Mouse (Mus musculus) 416B (cell line): ENCODE results near the gene Evx2.
A peak's percentile ranks its signal among the peaks of the same experiment; 100 is the strongest.

ENCODE experiments used
- DNase-seq: peaks from one replicate; pipeline ENCODE4 v3.0.0; 2011; ENCODE audit warnings: low read depth

Evx2 gene

DNA sequence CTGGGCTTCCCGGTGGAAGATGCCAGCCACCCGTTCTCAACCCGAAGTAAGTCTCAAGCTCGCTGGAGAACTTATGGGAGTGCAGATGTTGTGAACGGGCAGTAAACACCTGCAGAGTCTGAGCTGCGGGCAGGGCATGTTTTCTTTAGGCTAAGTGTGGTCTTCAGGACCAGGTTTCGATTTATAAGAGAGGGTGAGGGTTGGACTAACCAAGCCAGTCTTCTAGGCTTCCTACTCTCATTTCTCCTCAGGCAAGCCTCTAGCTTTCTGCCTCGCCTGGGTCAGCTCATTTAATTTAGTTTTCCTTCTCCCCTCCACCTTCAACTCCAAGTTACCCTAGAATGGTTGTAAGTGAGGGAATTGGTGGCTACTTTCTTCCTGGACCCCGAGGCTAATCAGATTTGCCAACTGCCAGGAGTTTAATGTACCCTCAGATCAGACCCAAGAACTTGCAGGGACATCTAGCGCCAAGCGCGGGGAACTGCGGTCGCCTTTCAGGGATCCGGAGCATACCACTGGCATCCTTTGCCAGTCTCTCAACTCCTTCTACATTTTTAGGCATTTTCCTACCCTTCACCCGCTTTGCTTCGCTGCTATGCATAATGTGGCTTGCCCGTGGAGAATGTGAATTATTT is 4.1 kb upstream of the Evx2 start:
- peak; percentile 76 for DNase-seq

DNA sequence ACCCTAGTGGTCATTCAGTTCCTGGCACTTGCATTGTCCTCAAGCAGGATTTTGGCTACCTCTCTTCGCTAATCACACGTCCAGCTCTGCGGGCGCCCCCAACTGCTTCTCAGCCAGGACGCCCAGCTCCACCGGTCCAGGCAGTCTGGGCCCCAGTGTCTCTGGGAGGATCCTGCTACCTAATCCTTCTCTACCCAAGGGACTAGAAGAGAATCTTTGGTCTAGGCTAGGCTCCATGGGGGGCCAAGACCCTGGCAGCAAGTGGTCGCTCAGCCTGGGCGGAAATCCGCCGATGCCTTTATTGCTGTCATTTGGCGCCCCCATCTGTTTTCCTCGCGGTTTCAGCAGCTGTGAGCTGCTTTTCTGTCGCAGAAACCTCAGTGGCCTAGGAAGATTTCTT is 2.3 kb upstream of the Evx2 start:
- DNase-seq = peak; percentile 72

DNA sequence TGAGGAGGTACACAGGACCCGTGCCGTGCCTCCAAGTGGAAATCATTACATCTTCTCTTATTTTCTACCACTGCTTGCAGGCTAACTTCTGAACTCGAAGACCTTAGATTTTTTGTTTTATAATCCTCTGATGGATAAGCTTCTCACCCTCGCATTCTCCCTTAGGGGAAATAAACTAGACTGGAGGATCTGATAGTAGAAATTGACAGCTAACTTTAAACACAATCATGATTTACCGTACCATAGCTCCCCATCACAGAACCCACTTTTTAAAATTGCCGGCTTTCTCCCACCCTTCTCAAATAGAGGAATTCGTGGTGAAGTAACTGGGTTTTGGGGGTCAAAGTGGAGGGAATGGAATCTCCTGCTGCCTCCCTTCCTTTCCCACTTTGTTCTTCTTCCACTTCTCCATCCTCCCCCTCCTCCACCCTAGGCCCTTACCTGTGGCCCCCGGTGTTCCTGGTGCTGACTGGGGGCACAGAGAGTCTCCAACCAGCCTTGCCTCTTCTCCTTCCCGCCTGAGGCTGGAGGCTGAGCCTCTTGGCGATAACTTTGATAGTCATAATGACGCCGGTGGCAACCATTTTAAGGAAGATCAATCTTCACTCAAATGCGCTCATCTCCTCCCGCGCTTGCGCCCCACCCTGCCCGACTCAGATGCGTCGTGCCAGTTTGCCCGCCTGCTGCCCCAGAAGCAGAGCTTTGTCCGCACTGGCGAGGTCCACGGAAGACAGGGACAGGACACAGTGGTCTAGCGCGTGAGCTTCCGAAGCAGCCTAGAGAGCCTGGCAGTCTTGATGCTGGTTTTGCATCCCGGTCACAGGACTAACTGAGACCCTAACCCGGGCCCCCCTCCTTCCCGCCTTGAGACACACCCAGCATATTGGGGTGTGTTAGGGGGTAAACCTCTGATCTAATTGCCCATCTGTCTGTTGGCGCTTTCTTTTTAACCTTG is 1.3 kb upstream of the Evx2 start:
- DNase-seq = no peak

- DNase-seq = no peak
These were observed 538 bp downstream of the Evx2 start for GRCm38 (mm10) chr2:74658667-74659371.

GRCm38 (mm10) chr2:74658024-74658666 is 1.2 kb downstream of the Evx2 start:
- no peak for DNase-seq

GRCm38 (mm10) chr2:74657251-74658023 is 1.9 kb downstream of the Evx2 start:
- no peak for DNase-seq

DNA sequence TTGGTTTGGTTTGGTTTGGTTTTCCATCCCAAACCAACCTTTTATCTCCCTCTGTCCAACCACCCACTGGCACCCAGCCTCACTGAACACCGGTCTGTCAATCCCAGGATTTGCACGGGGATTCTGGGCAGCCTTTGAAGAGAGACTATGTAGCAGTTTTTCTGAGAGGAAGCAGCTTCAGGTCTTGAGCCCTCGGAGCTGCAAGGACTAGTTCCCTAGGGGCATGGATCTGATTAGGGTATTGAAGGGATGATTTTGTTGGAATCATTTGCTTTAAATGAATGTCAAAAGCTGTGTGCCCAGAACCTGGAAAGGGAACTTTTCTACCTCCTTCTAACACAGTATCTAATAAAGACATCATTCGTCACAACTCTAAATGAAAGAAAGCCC is 2.7 kb downstream of the Evx2 start:
- no peak for DNase-seq

DNA sequence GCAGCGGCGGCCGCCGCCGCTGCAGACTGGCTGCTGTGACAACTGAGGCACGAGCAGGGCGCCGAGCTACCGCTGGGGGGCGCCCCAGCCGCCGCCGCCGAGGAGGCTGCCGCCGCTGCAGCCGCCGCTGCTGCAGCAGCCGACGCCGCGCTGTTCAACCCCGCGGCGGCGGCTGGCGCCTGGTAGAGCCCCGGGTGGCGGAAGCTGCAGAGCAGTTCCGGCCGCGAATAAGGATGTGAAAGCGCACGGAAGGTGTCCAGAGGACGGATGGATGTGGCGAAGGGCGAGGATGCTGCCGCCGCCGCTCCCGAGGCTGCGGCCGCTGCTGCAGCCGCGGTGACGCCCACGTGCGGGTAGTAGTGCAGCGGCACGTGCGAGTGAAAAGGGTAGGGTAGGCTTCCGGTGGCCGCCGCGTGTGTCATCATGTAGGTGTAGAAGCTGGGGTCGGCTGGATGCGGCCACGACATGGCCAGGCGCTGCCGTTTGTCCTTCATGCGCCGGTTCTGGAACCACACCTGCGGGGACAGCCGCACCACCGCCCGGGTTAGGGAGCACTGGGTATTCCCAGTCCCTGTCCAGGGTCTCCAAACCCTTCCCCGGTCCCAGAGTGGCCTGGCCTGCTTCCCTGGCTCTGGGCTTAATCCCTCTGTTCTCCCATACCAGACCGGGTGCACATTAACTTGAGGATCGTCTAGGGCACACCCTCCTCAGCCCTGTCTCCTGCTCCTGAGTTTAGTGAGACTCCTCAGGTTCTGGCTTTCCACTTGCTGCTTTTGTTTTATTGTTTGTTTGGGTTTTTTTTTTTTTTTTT is 3.3 kb downstream of the Evx2 start:
- no peak for DNase-seq

GRCm38 (mm10) chr2:74655420-74655781 is 4.0 kb downstream of the Evx2 start:
- DNase-seq = no peak

GRCm38 (mm10) chr2:74654743-74655419 is 4.5 kb downstream of the Evx2 start:
- no peak for DNase-seq

GRCm38 (mm10) chr2:74653781-74654535 is 5.4 kb downstream of the Evx2 start:
- no peak for DNase-seq

DNA sequence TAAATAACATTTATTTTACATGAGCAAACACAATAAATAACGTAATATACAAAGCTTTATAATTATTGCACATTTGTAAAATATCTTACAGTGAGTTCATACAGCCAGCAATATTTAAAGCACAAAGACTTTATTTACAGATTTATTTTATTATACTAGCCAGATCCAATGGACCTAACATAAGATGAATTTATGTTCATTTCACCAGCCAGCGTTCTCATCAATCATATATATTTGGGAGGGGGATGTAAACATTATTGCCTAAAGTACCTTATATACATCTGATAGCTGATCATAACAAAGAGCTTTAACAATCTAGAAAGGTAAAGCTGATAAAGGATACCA is 6.4 kb downstream of the Evx2 start:
- no peak for DNase-seq

DNA sequence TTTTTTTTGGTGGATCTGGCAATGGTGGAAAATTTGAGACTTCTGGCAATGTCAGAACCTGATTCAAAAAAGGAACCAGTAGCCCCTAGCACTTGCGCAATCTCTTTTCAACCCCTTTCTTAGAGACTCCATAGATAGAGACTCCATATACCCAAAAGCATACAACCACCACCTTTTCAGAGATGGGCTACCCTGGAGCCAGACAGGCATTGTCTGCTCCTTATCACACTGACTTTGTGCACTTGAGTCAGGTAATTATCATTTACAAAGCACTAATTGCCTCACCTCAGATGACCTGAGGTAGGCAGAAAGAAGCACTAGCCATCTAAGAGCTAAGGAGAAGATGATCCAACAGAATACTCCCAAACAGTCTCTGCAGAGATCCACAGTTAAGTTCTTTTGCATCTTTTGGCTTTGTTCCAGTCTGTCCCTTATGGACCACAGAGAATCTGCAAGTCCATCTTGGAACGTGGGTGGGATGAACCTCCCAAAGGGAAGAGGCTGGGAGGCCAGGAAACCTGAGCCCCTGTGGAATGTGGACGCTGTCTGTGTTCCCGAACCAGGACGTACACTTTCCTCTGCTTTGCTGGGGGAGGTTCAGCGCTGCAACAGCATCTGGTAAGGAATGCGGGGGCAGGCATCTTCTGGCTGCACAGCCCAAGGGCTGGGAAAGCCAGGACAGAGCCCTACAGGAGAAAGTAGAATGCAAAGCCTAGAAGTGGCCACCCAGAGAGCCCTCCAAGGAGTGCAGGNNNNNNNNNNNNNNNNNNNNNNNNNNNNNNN is 12.1 kb downstream of the Evx2 start:
- DNase-seq = peak; percentile 45

DNA sequence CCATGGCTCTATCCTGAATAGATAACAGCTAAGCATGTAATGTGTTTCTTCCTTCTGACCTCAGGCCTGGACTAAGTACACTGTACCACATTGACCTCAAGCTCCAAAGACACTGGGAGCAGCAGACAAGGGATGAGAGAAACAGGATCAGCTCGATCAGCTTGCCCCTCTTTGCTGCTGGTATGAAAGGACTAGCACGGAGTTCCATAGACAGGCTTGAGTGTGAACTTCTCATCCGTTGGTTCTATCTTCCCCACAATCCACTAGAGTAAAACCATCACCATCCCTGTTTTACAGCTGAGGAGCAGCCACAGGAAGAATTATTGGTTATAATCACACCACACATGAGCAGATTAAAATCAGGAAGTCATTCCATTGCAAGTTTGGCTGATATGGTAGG is 13.7 kb downstream of the Evx2 start:
- no peak for DNase-seq

DNA sequence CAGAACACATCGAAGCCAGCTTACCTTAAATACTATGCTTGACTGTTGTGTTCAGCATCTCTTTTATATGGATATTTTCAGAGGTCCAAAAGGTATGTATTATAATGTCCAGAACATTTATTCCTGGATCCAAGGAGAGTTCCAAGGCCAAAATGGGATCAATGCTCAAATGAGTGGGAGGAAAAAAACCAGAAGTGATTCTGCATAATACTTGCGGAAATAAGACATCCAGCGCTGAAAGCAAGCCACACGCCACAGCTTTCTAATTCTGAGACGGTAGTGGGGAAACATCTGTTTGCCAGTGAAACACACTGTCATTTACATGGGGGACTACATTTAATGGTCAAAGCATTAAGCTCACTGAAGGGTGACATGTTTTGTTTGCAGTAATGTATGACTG is 16.9 kb downstream of the Evx2 start:
- peak; percentile 50 for DNase-seq

DNA sequence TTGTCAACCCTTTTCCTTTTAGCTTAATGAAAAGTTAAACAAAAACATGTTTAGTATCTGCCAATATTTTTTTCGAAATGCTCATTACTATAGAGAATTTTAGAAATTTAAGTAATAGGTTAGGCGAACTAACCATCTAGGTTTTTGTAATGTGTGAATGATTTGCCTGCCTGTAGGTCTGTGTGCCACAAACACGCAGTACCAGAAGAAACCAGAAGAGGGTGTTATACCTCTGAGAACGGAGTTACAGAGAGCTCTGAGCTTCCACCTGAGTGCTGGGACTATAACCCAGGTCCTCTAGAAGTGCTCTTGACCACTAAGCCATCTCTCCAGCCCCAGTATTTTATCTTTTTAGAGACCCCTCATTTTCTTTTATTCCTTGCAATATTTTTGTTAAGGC is 23.9 kb downstream of the Evx2 start:
- no peak for DNase-seq

DNA sequence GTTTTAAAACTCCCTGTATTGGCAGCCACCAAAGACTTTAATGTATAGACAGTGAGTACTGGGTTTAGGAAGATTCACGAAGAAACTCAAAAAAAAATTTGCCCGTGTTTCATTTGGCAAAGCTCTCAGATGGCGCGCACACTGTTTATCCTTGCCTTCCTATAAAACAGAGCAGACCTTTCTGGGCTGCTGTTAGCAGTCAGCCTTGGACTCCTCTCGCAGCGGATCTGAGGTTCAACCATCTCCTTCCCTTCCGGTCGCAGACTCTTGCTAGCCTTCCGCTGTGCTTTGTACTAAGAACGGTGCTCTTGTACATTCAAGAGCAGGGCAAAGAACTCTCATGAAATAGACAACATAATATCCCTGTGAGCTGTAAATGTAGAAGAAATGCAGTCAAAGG is 39.0 kb downstream of the Evx2 start:
- no peak for DNase-seq

GRCm38 (mm10) chr2:74619676-74620246 is 39.6 kb downstream of the Evx2 start:
- DNase-seq = no peak
